ENCODE assay signal across 18 mouse cellular contexts in genomic region chr6:135141451-135142147, GRCm38 (mm10). TPM values are rescaled to one million over a fixed set of nuclear protein-coding genes. Genes with fewer than 3 reads are reported as not detected.
A peak's percentile ranks its signal among the peaks of the same experiment; 100 is the strongest.
DNase-seq lines count a peak whose midpoint lies in the region; ATAC-seq and TF ChIP-seq lines count a peak whose summit lies in the region.
"Had no signal": no experiment of that assay in that cellular context is flagged by ENCODE, and none has a peak within 500 bp of the region (broad histone marks: within the 10 kb centered on the region; RNA-seq: fewer than 3 reads in every experiment).

No protein-coding gene starts in this region.

- no peak for ATAC-seq in kidney, postnatal 0 days (replicated peaks; ENCODE audit: low FRiP score, low read depth)
- no peak for ATAC-seq in kidney, embryonic 16.5 days (ENCODE audit: low FRiP score, low TSS enrichment)
- ATAC-seq in hematopoietic stem cell, adult 5-6 weeks (replicated peaks in 1 of 2; ENCODE audit: insufficient read depth in 1 of 2, low FRiP score in 2 of 2, low TSS enrichment in 1 of 2, low read depth in 1 of 2, poor library complexity in 2 of 2, severe bottlenecking in 2 of 2): 0 out of 4 replicates have a peak, but pooled peaks have one; percentile 8 to 12
- no peak for ATAC-seq in erythroid progenitor cell, adult 5-6 weeks (replicated peaks; ENCODE audit: low FRiP score, poor library complexity, severe bottlenecking)
- ATAC-seq: liver, embryonic 12.5 days had no signal

- no peak overlapping the region for H3K9ac ChIP-seq in kidney, postnatal 0 days (ENCODE audit: low read depth, low read length)
- no peak overlapping the region for H3K9ac ChIP-seq in kidney, embryonic 16.5 days (replicated peaks; ENCODE audit: low read length)
- H3K9ac ChIP-seq in MEL (ENCODE audit: control insufficient read depth, low read depth, low read length, poor library complexity, severe bottlenecking): no peak overlapping the region
- H3K9ac ChIP-seq: liver, embryonic 12.5 days had no signal

- no peak overlapping the region for H3K4me2 ChIP-seq in kidney, postnatal 0 days (ENCODE audit: low read length)
- H3K4me2 ChIP-seq in kidney, embryonic 16.5 days (replicated peaks; ENCODE audit: low read depth, low read length): no peak overlapping the region
- H3K4me2 ChIP-seq: liver, embryonic 12.5 days had no signal

- no peaks in the 10 kb centered on the region; the same call in 1 of the 2 replicates for H3K36me3 ChIP-seq in kidney, postnatal 0 days (ENCODE audit: insufficient read depth, low read length)
- no peaks in the 10 kb centered on the region for H3K36me3 ChIP-seq in kidney, embryonic 16.5 days (ENCODE audit: insufficient read depth, low read length)
- no peaks in the 10 kb centered on the region for H3K36me3 ChIP-seq in MEL (ENCODE audit: control insufficient read depth in 1 of 2, insufficient read depth in 2 of 2, low read length in 2 of 2)

- no peak for TF ChIP-seq POLR2A in MEL (IDR thresholded peaks at IDR 0.05; ENCODE audit: control insufficient read depth in 1 of 2, insufficient read depth in 1 of 2, low read depth in 1 of 2, low read length in 2 of 2, poor library complexity in 1 of 2)

- H3K4me3 ChIP-seq in kidney, postnatal 0 days (replicated peaks; ENCODE audit: low read depth, low read length): no peak overlapping the region
- H3K4me3 ChIP-seq in kidney, embryonic 16.5 days (ENCODE audit: low read length): no peak overlapping the region
- no peak overlapping the region for H3K4me3 ChIP-seq in MEL (ENCODE audit: control insufficient read depth in 1 of 2, insufficient read depth in 1 of 2, low read depth in 2 of 2, low read length in 2 of 2)
- H3K4me3 ChIP-seq: liver, embryonic 12.5 days had no signal

- H3K9me3 ChIP-seq in kidney, postnatal 0 days (replicated peaks; ENCODE audit: low read length): no peaks in the 10 kb centered on the region
- H3K9me3 ChIP-seq in kidney, embryonic 16.5 days (ENCODE audit: low read length): no peaks in the 10 kb centered on the region
- no peaks in the 10 kb centered on the region for H3K9me3 ChIP-seq in MEL (replicated peaks; ENCODE audit: insufficient read depth, low read length)
- H3K9me3 ChIP-seq: liver, embryonic 12.5 days had no signal

- no peak for TF ChIP-seq RAD21 in MEL (IDR thresholded peaks at IDR 0.05; ENCODE audit: low read depth, low read length)

- no peak for TF ChIP-seq EP300 in MEL (IDR thresholded peaks at IDR 0.05; ENCODE audit: low read depth in 1 of 2, low read length in 2 of 2)

- TF ChIP-seq CTCF in kidney, postnatal 0 days (IDR thresholded peaks at IDR 0.05; ENCODE audit: low read depth): no peak
- no peak for TF ChIP-seq CTCF in MEL (IDR thresholded peaks at IDR 0.05 in 2 of 3, conservative IDR thresholded peaks at IDR 0.05 in 1 of 3; ENCODE audit: control insufficient read depth in 1 of 3, insufficient read depth in 1 of 3, low read depth in 2 of 3, low read length in 3 of 3, poor library complexity in 1 of 3, severe bottlenecking in 1 of 3)

- H3K27me3 ChIP-seq in kidney, postnatal 0 days (ENCODE audit: insufficient read depth, low read length): no peaks in the 10 kb centered on the region
- H3K27me3 ChIP-seq in kidney, embryonic 16.5 days (ENCODE audit: insufficient read depth, low read length): no peaks in the 10 kb centered on the region
- no peaks in the 10 kb centered on the region for H3K27me3 ChIP-seq in MEL (ENCODE audit: control insufficient read depth in 1 of 2, insufficient read depth in 2 of 2, low read length in 2 of 2)
- H3K27me3 ChIP-seq: liver, embryonic 12.5 days had no signal

- WGBS in kidney, postnatal 0 days: 47% methylated on average over 16 of the region's 16 CpGs
- 41% methylated on average over 16 of the region's 16 CpGs for WGBS in kidney, embryonic 16.5 days

- peak; percentile 34 for DNase-seq in kidney, postnatal 0 days (ENCODE audit: low spot score)
- DNase-seq in 3134 (ENCODE audit: extremely low read depth, insufficient read length, low spot score) (peak; percentile 30), MEL (ENCODE audit: low read depth, low spot score) (peak; percentile 19)
- DNase-seq in layer of hippocampus, postnatal 36 days: no peak
- DNase-seq: adrenal gland, postnatal 25 days; cerebellum, adult 18-20 months; kidney, postnatal 10 days; lung, postnatal 4 days; spleen, adult 18-20 months had no signal

- no peaks in the 10 kb centered on the region for H3K79me2 ChIP-seq in MEL (ENCODE audit: control insufficient read depth, insufficient read depth, low read length, poor library complexity)

- peaks cover 23% of the 10 kb centered on the region for H3K4me1 ChIP-seq in kidney, postnatal 0 days (replicated peaks; ENCODE audit: insufficient read depth, low read length)
- H3K4me1 ChIP-seq in kidney, embryonic 16.5 days (ENCODE audit: insufficient read depth, low read length): peaks cover 29% of the 10 kb centered on the region
- no peaks in the 10 kb centered on the region; a peak in 1 of 4 replicates for H3K4me1 ChIP-seq in MEL (ENCODE audit: control insufficient read depth in 1 of 2, insufficient read depth in 2 of 2, low read length in 2 of 2)

- H3K27ac ChIP-seq in kidney, postnatal 0 days: no peak overlapping the region
- no peak overlapping the region for H3K27ac ChIP-seq in kidney, embryonic 16.5 days (ENCODE audit: low read length)
- no peak overlapping the region for H3K27ac ChIP-seq in MEL (ENCODE audit: control insufficient read depth, low read depth, low read length)
- H3K27ac ChIP-seq: liver, embryonic 12.5 days; stomach, postnatal 0 days had no signal

TF ChIP-seq in MEL, 35 proteins besides CTCF, POLR2A, EP300 and RAD21:
- TF ChIP-seq BHLHE40 (IDR thresholded peaks at IDR 0.05; ENCODE audit: borderline replicate concordance, low read depth, low read length) (peak; percentile 58; the same call in 1 of the 2 replicates), MXI1 (IDR thresholded peaks at IDR 0.05; ENCODE audit: low read depth, low read length) (peak; percentile 54; the same call in 1 of the 2 replicates), GABPA (IDR thresholded peaks at IDR 0.05; ENCODE audit: low read depth, low read length) (no peak), SIN3A (IDR thresholded peaks at IDR 0.05; ENCODE audit: low read length) (0 out of 2 replicates have a peak, but pooled peaks have one; percentile 23)

RNA-seq across cellular contexts. Expression of gene Gprc5d, which starts 23.5 kb away (rescaled TPM):
- polyA plus RNA-seq in kidney, postnatal 0 days (2015; fragmentation: Nextera tagmentation; extraction: Ambion mirVana): 0.08 TPM in 1 of 2 replicates, not detected in the other
- not detected in 2 replicates for polyA plus RNA-seq in kidney, embryonic 16.5 days (2015; fragmentation: Nextera tagmentation; extraction: Ambion mirVana)
- total RNA-seq in MEL (2012; rRNA removed): not detected in 2 replicates
- not detected for polyA plus RNA-seq in MEL (2012; ENCODE audit: insufficient read depth in 1 of 2, insufficient read length in 2 of 2, low read depth in 1 of 2, low replicate concordance in 2 of 2, missing spikeins in 1 of 2)
- not detected in 2 replicates for total RNA-seq in hematopoietic stem cell, adult 5-6 weeks (2017)
- 1.4 and 5.0 TPM in 2 replicates for total RNA-seq in erythroid progenitor cell, adult 5-6 weeks (2015; ENCODE audit: low replicate concordance)
- total RNA-seq in erythroid progenitor cell, adult 5-6 weeks (2017; ENCODE audit: low replicate concordance): not detected in 2 replicates
- not detected for total RNA-seq in layer of hippocampus, postnatal 36 days (2021)
- total RNA-seq: adrenal gland, postnatal 25 days; gastrocnemius, postnatal 4 days; layer of hippocampus, postnatal 25 days had no signal
- polyA plus RNA-seq: forebrain, embryonic 11.5 days; heart, postnatal 0 days had no signal

RNA-seq across cellular contexts. Expression of gene Fam234b, which starts 56.2 kb away (rescaled TPM):
- polyA plus RNA-seq in kidney, postnatal 0 days (2015; fragmentation: Nextera tagmentation; extraction: Ambion mirVana): 31.8 and 34.8 TPM in 2 replicates
- 41.1 and 42.9 TPM in 2 replicates for polyA plus RNA-seq in kidney, embryonic 16.5 days (2015; fragmentation: Nextera tagmentation; extraction: Ambion mirVana)
- 11.9 and 12.2 TPM in 2 replicates for total RNA-seq in MEL (2012; rRNA removed)
- 10 to 100 TPM in 1 of 2 experiments, not detected in 1; 20.5 TPM for polyA plus RNA-seq in MEL (2012; ENCODE audit: insufficient read depth in 1 of 2, insufficient read length in 2 of 2, low read depth in 1 of 2, low replicate concordance in 2 of 2, missing spikeins in 1 of 2)
- 14.1 and 15.5 TPM in 2 replicates for total RNA-seq in hematopoietic stem cell, adult 5-6 weeks (2017)
- total RNA-seq in erythroid progenitor cell, adult 5-6 weeks (2015; ENCODE audit: low replicate concordance): 110 and 154 TPM in 2 replicates
- 96.5 and 104 TPM in 2 replicates for total RNA-seq in erythroid progenitor cell, adult 5-6 weeks (2017; ENCODE audit: low replicate concordance)
- total RNA-seq in layer of hippocampus, postnatal 36 days (2021): 100 to 1,000 TPM; 157 to 166 TPM

RNA-seq across cellular contexts. Expression of gene Hebp1, which starts 56.2 kb away (rescaled TPM):
- polyA plus RNA-seq in kidney, postnatal 0 days (2015; fragmentation: Nextera tagmentation; extraction: Ambion mirVana): 48.0 and 52.3 TPM in 2 replicates
- polyA plus RNA-seq in kidney, embryonic 16.5 days (2015; fragmentation: Nextera tagmentation; extraction: Ambion mirVana): 34.6 and 41.5 TPM in 2 replicates
- total RNA-seq in MEL (2012; rRNA removed): 8.5 and 16.7 TPM in 2 replicates
- 10 to 100 TPM in 1 of 2 experiments, not detected in 1; 25.1 TPM for polyA plus RNA-seq in MEL (2012; ENCODE audit: insufficient read depth in 1 of 2, insufficient read length in 2 of 2, low read depth in 1 of 2, low replicate concordance in 2 of 2, missing spikeins in 1 of 2)
- 19.4 and 54.6 TPM in 2 replicates for total RNA-seq in hematopoietic stem cell, adult 5-6 weeks (2017)
- total RNA-seq in erythroid progenitor cell, adult 5-6 weeks (2015; ENCODE audit: low replicate concordance): 192 and 305 TPM in 2 replicates
- 368 and 376 TPM in 2 replicates for total RNA-seq in erythroid progenitor cell, adult 5-6 weeks (2017; ENCODE audit: low replicate concordance)
- total RNA-seq in layer of hippocampus, postnatal 36 days (2021): 10 to 100 TPM; 74.3 to 79.5 TPM

Comparison
In these comparisons a context has a peak if more than half of its experiments do, and no peak if none do; other contexts are left out.
1. ATAC-seq: peak in hematopoietic stem cell, adult 5-6 weeks (2 of 2); none in kidney, postnatal 0 days (single experiment), kidney, embryonic 16.5 days (single experiment) and erythroid progenitor cell, adult 5-6 weeks (single experiment).
2. DNase-seq: peak in kidney, postnatal 0 days (single experiment), 3134 (single experiment) and MEL (single experiment); none in layer of hippocampus, postnatal 36 days (0 of 2).